Comparison of ENCODE assay signal across 24 mouse cellular contexts in the genomic region with DNA sequence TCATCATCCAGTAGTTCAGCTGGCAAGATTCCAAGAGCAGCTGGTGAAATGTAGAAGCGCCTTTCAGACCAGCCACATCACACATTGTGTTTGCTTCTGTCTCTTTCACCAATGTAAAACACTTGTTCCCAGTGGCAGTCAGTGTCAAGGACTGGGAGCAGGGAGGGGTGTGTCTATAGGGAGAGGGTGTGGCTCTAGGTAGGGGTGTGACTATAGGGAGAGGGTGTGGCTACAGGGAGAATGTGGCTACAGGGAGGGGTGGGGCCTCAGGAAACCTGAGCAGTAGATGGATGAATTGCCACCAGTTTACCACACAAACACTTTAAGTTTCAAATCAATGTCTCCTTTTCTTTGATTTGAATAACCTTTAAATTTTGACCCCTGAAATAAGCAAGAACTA.
DNase-seq lines count a peak whose midpoint lies in the region; ATAC-seq lines count a peak whose summit lies in the region.
"Had no signal": no experiment of that assay in that cellular context is flagged by ENCODE, and none has a peak within 500 bp of the region (broad histone marks: within the 10 kb centered on the region; RNA-seq: fewer than 3 reads in every experiment).

No protein-coding gene starts in this region.

- no peak overlapping the region for H3K4me3 ChIP-seq in embryonic facial prominence, embryonic 14.5 days (ENCODE audit: low read depth, low read length)
- H3K4me3 ChIP-seq in embryonic facial prominence, embryonic 10.5 days, result no peak overlapping the region
- no peak overlapping the region for H3K4me3 ChIP-seq in midbrain, embryonic 14.5 days (replicated peaks; ENCODE audit: low read depth, low read length)
- no peak overlapping the region for H3K4me3 ChIP-seq in midbrain, embryonic 16.5 days (ENCODE audit: low read depth, low read length)
- H3K4me3 ChIP-seq: embryonic facial prominence, embryonic 15.5 days; erythroblast, embryonic 14.5 days; forebrain, embryonic 10.5 days; heart, adult 2 months; heart, embryonic 15.5 days; hindbrain, embryonic 13.5 days had no signal

- no peaks in the 10 kb centered on the region for H3K36me3 ChIP-seq in embryonic facial prominence, embryonic 14.5 days (ENCODE audit: control insufficient read depth, insufficient read depth, low read length)
- no peaks in the 10 kb centered on the region for H3K36me3 ChIP-seq in embryonic facial prominence, embryonic 10.5 days (replicated peaks)
- H3K36me3 ChIP-seq in midbrain, embryonic 14.5 days (ENCODE audit: control insufficient read depth, insufficient read depth, low read length), result no peaks in the 10 kb centered on the region
- H3K36me3 ChIP-seq in midbrain, embryonic 16.5 days (ENCODE audit: control insufficient read depth, insufficient read depth, low read length), result no peaks in the 10 kb centered on the region
- H3K36me3 ChIP-seq: embryonic facial prominence, embryonic 15.5 days; forebrain, embryonic 10.5 days; heart, embryonic 15.5 days; hindbrain, embryonic 13.5 days had no signal

- H3K9me3 ChIP-seq in embryonic facial prominence, embryonic 14.5 days (ENCODE audit: control insufficient read depth, low read length), result no peaks in the 10 kb centered on the region
- H3K9me3 ChIP-seq in embryonic facial prominence, embryonic 10.5 days, result no peaks in the 10 kb centered on the region
- no peaks in the 10 kb centered on the region for H3K9me3 ChIP-seq in midbrain, embryonic 14.5 days (ENCODE audit: control insufficient read depth, low read length)
- H3K9me3 ChIP-seq in midbrain, embryonic 16.5 days (replicated peaks; ENCODE audit: control insufficient read depth, low read length, poor library complexity, severe bottlenecking), result no peaks in the 10 kb centered on the region
- H3K9me3 ChIP-seq: embryonic facial prominence, embryonic 15.5 days; forebrain, embryonic 10.5 days; heart, embryonic 15.5 days; hindbrain, embryonic 13.5 days had no signal

- peak; percentile 14 for DNase-seq in embryonic facial prominence, embryonic 14.5 days (ENCODE audit: low spot score)
- DNase-seq in embryonic facial prominence, embryonic 10.5 days (ENCODE audit: low spot score), result no peak
- peak; percentile 12 for DNase-seq in midbrain, embryonic 14.5 days
- peak; percentile 61 for DNase-seq in R1 (ENCODE audit: low read depth, low spot score)
- no peak for DNase-seq in layer of hippocampus, postnatal 14 days (ENCODE audit: low spot score in 2 of 2)
- no peak for DNase-seq in embryo, embryonic 11 days
- DNase-seq: adrenal gland, postnatal 10 days; B cell, adult 2 months; cerebellum, adult 11 months; cerebellum, adult 8-10 months; gastrocnemius, postnatal 14 days; heart, adult 2 months; heart, postnatal 14 days had no signal

- no peaks in the 10 kb centered on the region for H3K4me1 ChIP-seq in embryonic facial prominence, embryonic 14.5 days (ENCODE audit: control insufficient read depth, insufficient read depth, low read length)
- no peaks in the 10 kb centered on the region for H3K4me1 ChIP-seq in embryonic facial prominence, embryonic 10.5 days
- no peaks in the 10 kb centered on the region for H3K4me1 ChIP-seq in midbrain, embryonic 14.5 days (ENCODE audit: control insufficient read depth, insufficient read depth, low read length)
- H3K4me1 ChIP-seq in midbrain, embryonic 16.5 days (ENCODE audit: control insufficient read depth, insufficient read depth, low read length), result no peaks in the 10 kb centered on the region
- H3K4me1 ChIP-seq: embryonic facial prominence, embryonic 15.5 days; forebrain, embryonic 10.5 days; heart, embryonic 15.5 days; hindbrain, embryonic 13.5 days had no signal

- H3K27me3 ChIP-seq in embryonic facial prominence, embryonic 14.5 days (replicated peaks; ENCODE audit: control insufficient read depth, insufficient read depth, low read length), result no peaks in the 10 kb centered on the region
- no peaks in the 10 kb centered on the region for H3K27me3 ChIP-seq in embryonic facial prominence, embryonic 10.5 days (replicated peaks; ENCODE audit: low read depth, poor library complexity, severe bottlenecking)
- no peaks in the 10 kb centered on the region for H3K27me3 ChIP-seq in midbrain, embryonic 14.5 days (ENCODE audit: control insufficient read depth, insufficient read depth, low read length)
- no peaks in the 10 kb centered on the region for H3K27me3 ChIP-seq in midbrain, embryonic 16.5 days (ENCODE audit: control insufficient read depth, insufficient read depth, low read depth, low read length)
- H3K27me3 ChIP-seq: embryonic facial prominence, embryonic 15.5 days; heart, embryonic 15.5 days; hindbrain, embryonic 13.5 days had no signal

- no peak overlapping the region for H3K27ac ChIP-seq in embryonic facial prominence, embryonic 14.5 days (replicated peaks; ENCODE audit: low read depth, low read length)
- no peak overlapping the region for H3K27ac ChIP-seq in embryonic facial prominence, embryonic 10.5 days (replicated peaks)
- no peak overlapping the region for H3K27ac ChIP-seq in midbrain, embryonic 14.5 days (replicated peaks; ENCODE audit: low read depth, low read length)
- no peak overlapping the region for H3K27ac ChIP-seq in midbrain, embryonic 16.5 days (ENCODE audit: low read length)
- H3K27ac ChIP-seq: embryonic facial prominence, embryonic 15.5 days; forebrain, embryonic 10.5 days; heart, adult 2 months; heart, embryonic 15.5 days; hindbrain, embryonic 13.5 days; hindbrain, postnatal 0 days had no signal

- 40% methylated on average over 1 of the region's 1 CpGs for WGBS in embryonic facial prominence, embryonic 14.5 days
- 60% methylated on average over 1 of the region's 1 CpGs for WGBS in embryonic facial prominence, embryonic 10.5 days
- 64% methylated on average over 1 of the region's 1 CpGs for WGBS in midbrain, embryonic 14.5 days
- WGBS in midbrain, embryonic 16.5 days, result 62% methylated on average over 1 of the region's 1 CpGs

- no peak overlapping the region for H3K9ac ChIP-seq in embryonic facial prominence, embryonic 14.5 days (ENCODE audit: low read depth, low read length)
- H3K9ac ChIP-seq in midbrain, embryonic 14.5 days (replicated peaks; ENCODE audit: low read length), result no peak overlapping the region
- no peak overlapping the region for H3K9ac ChIP-seq in midbrain, embryonic 16.5 days (ENCODE audit: low read depth, low read length)
- H3K9ac ChIP-seq: embryonic facial prominence, embryonic 15.5 days; heart, embryonic 15.5 days; hindbrain, embryonic 13.5 days had no signal

- ATAC-seq in embryonic facial prominence, embryonic 14.5 days (ENCODE audit: low read depth), result no peak
- ATAC-seq in midbrain, embryonic 14.5 days (ENCODE audit: low FRiP score, low TSS enrichment), result no peak
- no peak for ATAC-seq in midbrain, embryonic 16.5 days
- ATAC-seq: CD4-positive, CD25-positive, alpha-beta regulatory T cell, adult 4 months; forebrain, embryonic 16.5 days; hindbrain, postnatal 0 days; Patski had no signal

- no peak overlapping the region for H3K4me2 ChIP-seq in embryonic facial prominence, embryonic 14.5 days (ENCODE audit: low read depth, low read length)
- H3K4me2 ChIP-seq in midbrain, embryonic 14.5 days (ENCODE audit: low read length), result no peak overlapping the region
- H3K4me2 ChIP-seq in midbrain, embryonic 16.5 days (ENCODE audit: low read length), result no peak overlapping the region
- H3K4me2 ChIP-seq: embryonic facial prominence, embryonic 15.5 days; heart, embryonic 11.5 days; heart, embryonic 15.5 days; hindbrain, embryonic 13.5 days had no signal

Comparison
In these comparisons a context has a peak if more than half of its experiments do, and no peak if none do; other contexts are left out.
1. DNase-seq: peak in embryonic facial prominence, embryonic 14.5 days (single experiment), midbrain, embryonic 14.5 days (single experiment) and R1 (single experiment); none in embryonic facial prominence, embryonic 10.5 days (single experiment), layer of hippocampus, postnatal 14 days (0 of 2) and embryo, embryonic 11 days (single experiment).